Mouse (Mus musculus) frontal cortex, adult (tissue): Measurements from ENCODE around the gene Brsk2.
A peak's percentile ranks its signal among the peaks of the same experiment; 100 is the strongest.

Experiments used
- ATAC-seq: cut with Nextera tagmentation; 2 replicates; pipeline ENCODE4 v1.9.2; 2017; ENCODE audit warnings: mild to moderate bottlenecking, moderate library complexity, mixed read lengths; ENCODE audit not compliant: low TSS enrichment

Gene Brsk2

DNA sequence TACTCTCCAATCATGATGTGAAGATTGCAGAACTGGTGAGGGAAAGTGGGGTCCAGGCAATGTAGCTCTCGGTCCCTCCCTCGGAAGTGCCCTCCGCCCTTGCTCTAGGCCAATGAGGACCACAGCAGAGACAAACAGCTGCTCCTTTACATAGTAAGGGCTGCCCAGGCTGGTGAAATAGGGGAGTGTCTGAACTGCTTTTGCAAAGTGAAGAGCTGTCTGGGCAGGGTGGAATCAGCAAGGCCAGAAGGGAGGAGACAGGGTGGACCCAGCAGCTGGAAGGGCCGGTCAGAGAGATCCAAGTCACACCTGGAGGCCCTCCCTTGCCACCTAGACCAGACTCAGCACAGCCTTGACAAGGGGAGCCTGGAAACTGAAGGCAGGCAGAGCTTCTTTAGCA is 76.4 kb downstream of the Brsk2 start:
- ATAC-seq = no peak

DNA sequence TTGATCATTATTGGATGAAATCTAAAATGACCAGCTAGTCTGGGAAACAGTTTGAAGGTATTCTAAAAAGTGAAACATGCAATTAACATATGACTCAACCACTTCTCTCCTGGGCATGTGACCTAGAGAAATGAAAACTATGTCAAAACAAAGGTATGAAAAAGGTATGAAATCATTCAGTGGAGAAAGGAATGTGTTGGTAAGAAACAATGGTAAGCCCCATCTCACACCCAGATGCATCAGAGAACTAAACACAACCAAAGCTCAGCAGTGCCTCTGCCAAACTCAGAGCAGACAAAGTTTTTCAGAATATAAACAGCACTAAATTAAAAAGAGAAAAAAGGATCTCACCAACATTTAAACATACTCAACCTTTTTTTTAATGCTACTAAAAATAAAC is 80.5 kb downstream of the Brsk2 start:
- ATAC-seq = no peak

DNA sequence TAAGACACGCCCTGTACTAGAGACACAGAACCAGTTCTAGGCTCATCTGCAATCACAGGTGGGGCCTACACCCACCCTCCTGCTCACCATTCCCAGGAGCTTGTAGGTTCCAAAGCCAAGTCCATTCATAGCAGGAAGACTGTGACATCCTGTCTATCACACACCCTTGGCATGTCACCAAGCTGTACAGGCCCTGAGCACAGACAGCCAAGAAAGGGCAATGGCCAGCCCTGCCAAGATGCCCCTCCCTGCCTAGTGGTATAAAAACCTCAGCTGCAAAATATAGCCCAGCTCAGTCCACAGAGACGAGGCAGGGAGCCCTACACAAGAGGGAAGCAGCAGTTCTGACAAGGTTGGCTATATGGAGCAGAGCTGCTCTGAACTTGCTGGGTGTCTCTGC is 84.6 kb downstream of the Brsk2 start:
- no peak for ATAC-seq

DNA sequence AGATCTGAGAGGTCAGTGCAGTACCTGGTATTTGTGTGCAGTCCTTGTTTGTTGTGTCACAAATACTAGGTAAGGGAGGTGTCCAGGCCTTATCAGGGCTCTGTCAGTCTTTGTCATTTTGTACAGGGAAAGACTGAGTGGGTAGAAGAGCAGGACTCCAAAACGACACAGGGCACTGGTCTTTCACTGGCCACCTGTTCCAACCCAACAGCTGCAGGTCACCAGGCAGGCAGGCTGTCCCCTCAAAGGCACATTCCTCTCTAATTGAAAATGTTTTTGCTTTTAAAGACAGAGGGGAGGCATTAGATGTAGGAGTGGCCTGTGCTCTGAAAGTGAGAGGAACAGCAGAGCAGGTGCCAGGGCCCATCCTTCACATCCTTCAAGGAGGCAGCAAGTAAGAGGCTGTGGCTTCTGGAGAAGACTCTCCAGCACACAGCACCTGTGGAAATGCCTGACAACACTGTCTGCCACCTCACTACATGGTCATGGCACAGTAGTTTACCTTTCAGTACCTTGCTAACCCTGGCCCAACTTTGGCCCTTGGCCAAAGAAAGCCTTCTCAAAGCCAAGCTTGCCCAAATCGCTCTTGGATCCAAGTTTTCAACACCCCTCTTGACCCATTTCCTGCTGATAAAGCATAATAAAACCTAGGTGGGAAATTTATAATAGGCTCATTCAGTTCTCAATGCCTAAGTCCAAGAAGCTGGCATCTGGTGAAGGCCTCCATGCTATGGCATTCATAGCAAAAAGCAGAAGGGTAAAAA is 85.7 kb downstream of the Brsk2 start:
- no peak for ATAC-seq

DNA sequence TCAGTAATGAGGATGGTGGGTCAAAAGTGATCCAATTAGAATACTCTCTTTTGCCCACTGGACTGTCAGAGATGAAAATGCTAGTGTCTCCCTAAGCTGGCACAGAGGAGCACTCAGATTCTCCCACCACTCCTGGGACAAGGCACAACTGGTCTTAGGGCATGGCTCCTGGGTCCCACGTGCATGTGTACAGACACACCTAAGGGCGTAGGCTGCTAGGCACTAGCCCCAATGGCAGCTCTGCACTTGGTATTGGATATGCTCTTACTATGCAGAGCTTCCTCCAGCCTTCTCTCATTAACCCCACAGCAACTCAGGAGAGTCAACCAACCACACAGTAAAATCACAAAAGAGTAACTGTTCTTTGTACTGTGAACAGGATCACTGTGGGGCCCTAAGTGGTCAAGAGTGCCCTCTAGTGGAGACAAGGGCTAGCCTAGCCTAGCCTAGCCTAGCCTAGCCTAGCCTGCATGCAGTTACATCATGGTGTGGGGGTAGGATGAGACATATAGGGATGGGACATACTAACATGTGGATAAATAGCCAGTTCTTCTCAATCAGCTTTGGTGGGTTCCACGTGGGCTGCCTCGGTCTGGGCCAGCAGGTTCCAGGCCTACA is 88.1 kb downstream of the Brsk2 start:
- ATAC-seq = peak; percentile 84

DNA sequence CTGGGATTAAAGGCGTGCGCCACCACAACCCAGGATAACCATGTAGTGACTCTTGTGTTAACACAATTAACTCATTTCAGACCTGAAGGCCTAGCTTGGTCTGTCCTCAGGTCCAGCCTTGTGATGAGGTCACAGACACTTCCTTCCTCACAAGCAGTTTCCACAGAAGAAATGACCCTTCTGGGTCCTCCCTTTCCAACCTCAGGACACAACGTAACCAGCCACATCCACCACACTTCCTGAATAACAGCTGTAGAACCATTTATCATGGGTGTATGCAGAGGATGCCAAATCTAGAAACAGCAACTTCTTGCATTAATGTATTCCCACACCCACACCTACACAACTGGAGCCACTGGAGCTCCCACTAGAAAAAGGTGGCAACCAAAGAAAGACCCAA is 91.2 kb downstream of the Brsk2 start:
- no peak for ATAC-seq

DNA sequence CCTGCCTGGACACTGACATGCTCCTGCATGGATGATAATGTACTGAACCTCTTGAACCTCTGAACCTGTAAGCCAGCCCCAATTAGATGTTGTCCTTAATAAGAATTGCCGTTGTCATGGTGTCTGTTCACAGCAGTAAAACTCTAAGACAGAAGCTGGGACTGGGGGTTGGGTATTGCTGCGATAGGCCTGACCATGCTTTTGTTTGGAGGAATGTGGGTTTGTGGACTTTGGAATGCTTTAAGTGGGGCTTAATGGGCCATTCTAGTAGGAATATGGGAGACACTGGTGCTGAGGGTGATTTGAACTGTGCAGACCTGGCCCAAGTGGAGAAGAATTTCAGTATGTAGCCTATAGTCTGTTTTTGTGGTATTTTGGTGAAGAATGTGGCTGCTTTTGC is 95.8 kb downstream of the Brsk2 start:
- no peak for ATAC-seq

DNA sequence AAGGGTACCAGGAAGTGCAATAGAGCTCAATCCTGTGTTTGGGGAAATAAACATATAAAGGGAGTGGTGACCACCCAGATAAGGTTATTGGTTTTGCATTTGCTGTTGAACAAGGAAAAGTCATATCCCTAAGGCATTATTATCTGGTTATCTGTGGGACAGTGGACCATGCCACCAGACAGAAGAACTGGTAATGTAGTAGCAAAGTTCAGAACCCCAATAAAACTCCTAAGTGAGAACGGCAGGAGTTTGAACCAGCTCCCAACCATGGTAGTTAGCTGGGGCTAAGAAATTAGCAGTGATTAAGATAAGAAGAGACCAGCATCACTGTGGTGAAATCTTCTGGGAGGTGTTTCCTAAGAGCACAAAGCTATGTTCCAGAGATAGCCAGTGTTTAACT is 96.4 kb downstream of the Brsk2 start:
- ATAC-seq = no peak

DNA sequence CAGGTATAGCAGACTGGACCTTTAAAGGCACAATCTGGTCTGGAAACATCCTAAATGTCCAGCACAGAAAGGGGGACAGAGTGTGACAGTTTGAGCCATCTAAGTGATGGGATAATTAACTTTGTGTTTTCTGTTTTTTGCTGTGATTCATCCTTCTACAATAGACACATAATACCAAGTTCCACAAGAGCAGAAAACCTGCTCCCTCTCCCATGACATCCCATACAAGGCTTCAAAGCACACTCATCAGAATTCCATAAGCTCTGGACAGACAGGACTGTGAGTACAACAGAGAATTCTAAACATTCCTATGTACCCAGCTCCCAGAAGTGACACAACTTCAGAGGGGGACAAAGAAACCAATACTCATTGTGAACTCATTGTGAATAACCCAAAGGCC is 101.0 kb downstream of the Brsk2 start:
- ATAC-seq = no peak
